Mouse (Mus musculus): ENCODE results near the gene Slc6a6.

DNA sequence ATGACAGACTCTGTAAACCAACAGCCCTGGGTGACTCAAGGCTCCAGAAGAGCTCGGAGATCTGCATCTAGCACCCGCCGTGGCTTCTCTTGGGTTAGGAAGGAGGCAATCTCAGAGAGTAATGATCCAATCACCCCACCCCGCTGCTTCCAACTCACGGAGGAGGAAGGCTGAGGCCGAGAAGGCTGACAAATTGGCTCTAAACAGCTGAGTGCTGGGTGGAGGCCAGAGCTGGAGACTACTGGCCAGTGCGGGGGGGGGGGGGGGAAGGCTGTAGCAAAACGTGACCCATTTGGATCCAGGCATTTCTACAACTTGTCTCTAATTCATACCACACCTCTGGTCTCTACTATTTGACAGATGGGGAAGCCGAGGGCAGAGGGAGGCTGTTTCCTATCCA is 95.4 kb downstream of the Slc6a6 start:
- TF ChIP-seq CTCF (IDR thresholded peaks at IDR 0.05; ENCODE audit: borderline replicate concordance, extremely low read depth, insufficient read depth, insufficient read length) = no peak
- TF ChIP-seq POLR2A (IDR thresholded peaks at IDR 0.05; ENCODE audit: borderline replicate concordance, extremely low read depth, insufficient read depth, insufficient read length, poor library complexity, severe bottlenecking) = no peak

Measured in brain, embryonic 14.5 days (tissue).